Mouse (Mus musculus) spleen, postnatal 10 days (tissue): Measurements from ENCODE around the gene Hlx.

Source experiments
- DNase-seq, 2 experiments: peaks; one replicate each; pipeline ENCODE4 v3.0.0; 2021 to 2022; ENCODE audit warnings: low spot score in 2 of 2

Gene Hlx

GRCm38 (mm10) chr1:184732556-184733049 is at the start of gene Hlx:
TSS of gene Hlx (minus strand) at chr1:184732619.
- DNase-seq, result peak in 1 of 2 experiments; percentile 71

- DNase-seq, result no peak
Observed at GRCm38 (mm10) chr1:184782161-184782513, 49.7 kb upstream of the Hlx start.

GRCm38 (mm10) chr1:184781286-184782160 is 49.1 kb upstream of the Hlx start:
- no peak for DNase-seq

- no peak for DNase-seq
Observed at GRCm38 (mm10) chr1:184778157-184778556, 45.7 kb upstream of the Hlx start.

- DNase-seq, result no peak
Observed at GRCm38 (mm10) chr1:184777061-184777795, 44.8 kb upstream of the Hlx start.

GRCm38 (mm10) chr1:184775289-184775688 is 42.9 kb upstream of the Hlx start:
- DNase-seq, result no peak

- DNase-seq, result no peak
Observed at GRCm38 (mm10) chr1:184771891-184772249, 39.5 kb upstream of the Hlx start.

- peak; percentile 64 to 89 for DNase-seq
Observed at GRCm38 (mm10) chr1:184771202-184771890, 38.9 kb upstream of the Hlx start.

- DNase-seq, result no peak
Observed at GRCm38 (mm10) chr1:184763866-184764265, 31.4 kb upstream of the Hlx start.

- no peak for DNase-seq
Observed at GRCm38 (mm10) chr1:184762941-184763340, 30.5 kb upstream of the Hlx start.

- DNase-seq, result no peak
Observed at GRCm38 (mm10) chr1:184761988-184762387, 29.6 kb upstream of the Hlx start.

- no peak for DNase-seq
Observed at GRCm38 (mm10) chr1:184752671-184753070, 20.3 kb upstream of the Hlx start.

GRCm38 (mm10) chr1:184750114-184750664 is 17.8 kb upstream of the Hlx start:
- DNase-seq, result no peak

GRCm38 (mm10) chr1:184748692-184749152 is 16.3 kb upstream of the Hlx start:
- DNase-seq, result no peak

- peak in 1 of 2 experiments; percentile 70 for DNase-seq
Observed at GRCm38 (mm10) chr1:184737876-184738479, 5.6 kb upstream of the Hlx start.

GRCm38 (mm10) chr1:184737228-184737627 is 4.8 kb upstream of the Hlx start:
- no peak for DNase-seq

GRCm38 (mm10) chr1:184736260-184736659 is 3.8 kb upstream of the Hlx start:
- DNase-seq, result no peak

GRCm38 (mm10) chr1:184734991-184735920 is 2.8 kb upstream of the Hlx start:
- DNase-seq, result no peak

- DNase-seq, result no peak
Observed at GRCm38 (mm10) chr1:184734067-184734830, 1.8 kb upstream of the Hlx start.
